Mouse (Mus musculus) neural tube, embryonic 15.5 days (tissue): ENCODE measurements around the gene Agpat1. TPM values are rescaled to one million over a fixed set of nuclear protein-coding genes. Genes with fewer than 3 reads are reported as not detected.

Source experiments
- ATAC-seq: fragments of 200-750 bp; cut with Nextera tagmentation; 2 replicates; pipeline ENCODE4 v1.8.0; 2017; ENCODE audit warnings: mild to moderate bottlenecking, moderate TSS enrichment, moderate library complexity; ENCODE audit not compliant: low FRiP score
- H3K27ac ChIP-seq: fragments of 300-500 bp; sonication (generic); replicated peaks from 2 replicates; pipeline ENCODE4 v1.5.1; 2015; ENCODE audit warnings: mild to moderate bottlenecking, inconsistent platforms
- H3K27me3 ChIP-seq: fragments of 300-500 bp; sonication (generic); replicated peaks from 2 replicates; pipeline ENCODE4 v1.6.1; 2015; ENCODE audit warnings: inconsistent platforms
- H3K36me3 ChIP-seq: fragments of 300-500 bp; sonication (generic); 2 replicates; pipeline ENCODE4 v1.6.1; 2015; ENCODE audit warnings: inconsistent platforms
- H3K4me1 ChIP-seq: fragments of 300-500 bp; sonication (generic); 2 replicates; pipeline ENCODE4 v1.6.1; 2015; ENCODE audit warnings: inconsistent platforms
- H3K4me2 ChIP-seq: fragments of 300-500 bp; sonication (generic); 2 replicates; pipeline ENCODE4 v1.6.1; 2015; ENCODE audit warnings: inconsistent platforms, mild to moderate bottlenecking, moderate library complexity
- H3K4me3 ChIP-seq: fragments of 300-500 bp; sonication (generic); replicated peaks from 2 replicates; pipeline ENCODE4 v1.5.1; 2015; ENCODE audit warnings: mild to moderate bottlenecking, inconsistent platforms
- H3K9ac ChIP-seq: fragments of 300-500 bp; sonication (generic); replicated peaks from 2 replicates; pipeline ENCODE4 v1.6.1; 2015; ENCODE audit warnings: mild to moderate bottlenecking, inconsistent platforms
- H3K9me3 ChIP-seq: fragments of 300-500 bp; sonication (generic); replicated peaks from 2 replicates; pipeline ENCODE4 v1.6.1; 2016; ENCODE audit warnings: inconsistent platforms
- WGBS: fragments of 180-500 bp; shearing (Covaris S2); methylation state at CpG from one replicate; pipeline ENCODE4 v1.1.7; 2015; ENCODE audit warnings: mixed read lengths; 5-methylcytosine and 5-hydroxymethylcytosine counted together
- polyA plus RNA-seq: library from polyadenylated mRNA; unstranded; fragments of >200 nt; fragmentation: Nextera tagmentation; extraction: Ambion mirVana; gene quantifications from 2 replicates; pipeline ENCODE4 v1.2.1, GENCODE M21; 2015

The Agpat1 gene
- polyA plus RNA-seq, 1 experiment from 2014 or later = 133 TPM

- ATAC-seq = peak; percentile 3; the same call in 1 of the 2 replicates
- H3K4me1 ChIP-seq = peaks cover 69% of the 10 kb centered on the region
- peaks cover 10% of the 10 kb centered on the region; the same call in 1 of the 2 replicates for H3K27me3 ChIP-seq
- no peaks in the 10 kb centered on the region for H3K9me3 ChIP-seq
- WGBS = 6% methylated on average over 29 of the region's 29 CpGs
- peak within 1 kb of the TSS; percentile 78 for H3K4me3 ChIP-seq
- peak within 1 kb of the TSS; percentile 70 for H3K9ac ChIP-seq
- peak within 1 kb of the TSS; percentile 90 for H3K4me2 ChIP-seq
- H3K27ac ChIP-seq = peak within 1 kb of the TSS; percentile 93
- H3K36me3 ChIP-seq = peaks cover 9% of the 10 kb centered on the region; the same call in 1 of the 2 replicates
These were observed 24.0 kb downstream of the Agpat1 start, which contains the start of gene Ppt2 for GRCm38 (mm10) chr17:34627943-34628643. Gene Ppt2 (minus strand): TSS chr17:34628510.

- 20% methylated on average over 5 of the region's 5 CpGs for WGBS
- Histone ChIP-seq H3K4me2 (peak overlapping the region; percentile 90), H3K36me3 (peaks cover 4% of the 10 kb centered on the region; the same call in 1 of the 2 replicates), H3K4me3 (peak overlapping the region; percentile 78), H3K27me3 (peaks cover 13% of the 10 kb centered on the region), H3K4me1 (peaks cover 69% of the 10 kb centered on the region), H3K27ac (peak overlapping the region; percentile 93), H3K9ac (peak overlapping the region; percentile 44; the same call in 1 of the 2 replicates), H3K9me3 (no peaks in the 10 kb centered on the region)
- no peak for ATAC-seq
These were observed 24.5 kb downstream of the Agpat1 start for GRCm38 (mm10) chr17:34628644-34628967.

- WGBS = under 1% methylated on average over 16 of the region's 16 CpGs
- Histone ChIP-seq H3K27me3 (peaks cover 14% of the 10 kb centered on the region), H3K4me2 (peak within 1 kb of the TSS; percentile 90), H3K9ac (peak within 1 kb of the TSS; percentile 70), H3K4me1 (peaks cover 69% of the 10 kb centered on the region), H3K4me3 (peak within 1 kb of the TSS; percentile 78), H3K36me3 (no peaks in the 10 kb centered on the region), H3K27ac (peak within 1 kb of the TSS; percentile 93), H3K9me3 (no peaks in the 10 kb centered on the region)
- peak; percentile 32 for ATAC-seq
These were observed 25.2 kb downstream of the Agpat1 start, which contains the start of gene Prrt1 for GRCm38 (mm10) chr17:34629221-34629751. Gene Prrt1 (plus strand): TSS chr17:34629533.

GRCm38 (mm10) chr17:34629796-34630603 is 25.9 kb downstream of the Agpat1 start:
- no peak for ATAC-seq
- H3K27me3 ChIP-seq = peaks cover 14% of the 10 kb centered on the region
- peak overlapping the region; percentile 78 for H3K4me3 ChIP-seq
- H3K27ac ChIP-seq = 0 out of 2 replicates have a peak overlapping the region, but pooled peaks have one; percentile 93
- peak overlapping the region; percentile 44 for H3K9ac ChIP-seq
- no peaks in the 10 kb centered on the region for H3K9me3 ChIP-seq
- H3K36me3 ChIP-seq = no peaks in the 10 kb centered on the region
- WGBS = 15% methylated on average over 12 of the region's 12 CpGs
- peaks cover 69% of the 10 kb centered on the region for H3K4me1 ChIP-seq
- H3K4me2 ChIP-seq = peak overlapping the region; percentile 90

- no peaks in the 10 kb centered on the region for H3K9me3 ChIP-seq
- H3K9ac ChIP-seq = peak overlapping the region; percentile 42
- H3K4me3 ChIP-seq = peak overlapping the region; percentile 78
- peak overlapping the region; percentile 90 for H3K4me2 ChIP-seq
- H3K4me1 ChIP-seq = peaks cover 62% of the 10 kb centered on the region
- ATAC-seq = no peak
- WGBS = 2% methylated on average over 45 of the region's 48 CpGs
- no peaks in the 10 kb centered on the region for H3K36me3 ChIP-seq
- H3K27ac ChIP-seq = no peak overlapping the region
- peaks cover 19% of the 10 kb centered on the region for H3K27me3 ChIP-seq
These were observed 26.8 kb downstream of the Agpat1 start for GRCm38 (mm10) chr17:34630761-34631301.

- Histone ChIP-seq H3K27me3 (peaks cover 20% of the 10 kb centered on the region), H3K9ac (peak overlapping the region; percentile 18), H3K27ac (no peak overlapping the region), H3K4me2 (peak overlapping the region; percentile 90), H3K4me1 (peaks cover 54% of the 10 kb centered on the region), H3K4me3 (peak overlapping the region; percentile 78), H3K9me3 (no peaks in the 10 kb centered on the region), H3K36me3 (no peaks in the 10 kb centered on the region)
- 3% methylated on average over 12 of the region's 12 CpGs for WGBS
- no peak for ATAC-seq
These were observed 27.6 kb downstream of the Agpat1 start for GRCm38 (mm10) chr17:34631647-34632046.

- Histone ChIP-seq H3K4me2 (peak overlapping the region; percentile 90), H3K27ac (no peak overlapping the region), H3K4me3 (peak overlapping the region; percentile 78), H3K4me1 (peaks cover 52% of the 10 kb centered on the region), H3K27me3 (peaks cover 20% of the 10 kb centered on the region), H3K36me3 (no peaks in the 10 kb centered on the region), H3K9me3 (no peaks in the 10 kb centered on the region), H3K9ac (peak overlapping the region; percentile 18)
- 2% methylated on average over 26 of the region's 26 CpGs for WGBS
- 0 out of 2 replicates have a peak, but pooled peaks have one; percentile 21 for ATAC-seq
These were observed 28.2 kb downstream of the Agpat1 start for GRCm38 (mm10) chr17:34632261-34632691.

GRCm38 (mm10) chr17:34635671-34636070 is 31.6 kb downstream of the Agpat1 start:
- Histone ChIP-seq H3K9ac (no peak overlapping the region), H3K4me2 (no peak overlapping the region), H3K4me1 (peaks cover 25% of the 10 kb centered on the region), H3K4me3 (no peak overlapping the region), H3K36me3 (no peaks in the 10 kb centered on the region), H3K9me3 (no peaks in the 10 kb centered on the region), H3K27ac (no peak overlapping the region), H3K27me3 (peaks cover 14% of the 10 kb centered on the region)
- ATAC-seq = no peak
- WGBS = 61% methylated on average over 2 of the region's 2 CpGs

GRCm38 (mm10) chr17:34637459-34637858 is 33.4 kb downstream of the Agpat1 start:
- Histone ChIP-seq H3K27me3 (peaks cover 9% of the 10 kb centered on the region), H3K36me3 (no peaks in the 10 kb centered on the region), H3K9ac (no peak overlapping the region), H3K4me1 (peaks cover 15% of the 10 kb centered on the region), H3K27ac (no peak overlapping the region), H3K4me2 (no peak overlapping the region), H3K4me3 (no peak overlapping the region), H3K9me3 (no peaks in the 10 kb centered on the region)
- WGBS = 70% methylated on average over 3 of the region's 3 CpGs
- ATAC-seq = no peak

GRCm38 (mm10) chr17:34639461-34640255 is 35.6 kb downstream of the Agpat1 start:
- Histone ChIP-seq H3K27me3 (peaks cover 5% of the 10 kb centered on the region; the same call in 1 of the 2 replicates), H3K4me3 (no peak overlapping the region), H3K4me2 (no peak overlapping the region), H3K9me3 (no peaks in the 10 kb centered on the region), H3K27ac (0 out of 2 replicates have a peak overlapping the region, but pooled peaks have one; percentile 75), H3K9ac (no peak overlapping the region), H3K4me1 (peaks cover 14% of the 10 kb centered on the region), H3K36me3 (no peaks in the 10 kb centered on the region)
- WGBS = 84% methylated on average over 7 of the region's 7 CpGs
- ATAC-seq = no peak
